Mouse (Mus musculus): ENCODE results near the gene Zdhhc19. TPM values are rescaled to one million over a fixed set of nuclear protein-coding genes. Genes with fewer than 3 reads are reported as not detected.
"Not testable (repeated sequence)": the region's sequence is repeated elsewhere in the genome, so short reads cannot be mapped to it uniquely, and the experiment has no call there.

The Zdhhc19 gene
- polyA plus RNA-seq, 1 experiment from 2014 or later = 0.26 TPM

- no peaks in the 10 kb centered on the region for H3K27me3 ChIP-seq (ENCODE audit: control insufficient read depth, insufficient read depth, low read depth, low read length)
- no peak overlapping the region for H3K4me2 ChIP-seq (ENCODE audit: low read length)
- H3K9me3 ChIP-seq (replicated peaks; ENCODE audit: control insufficient read depth, low read length, poor library complexity, severe bottlenecking) = no peaks in the 10 kb centered on the region
- no peaks in the 10 kb centered on the region for H3K4me1 ChIP-seq (ENCODE audit: control insufficient read depth, insufficient read depth, low read length)
- 80% methylated on average over 2 of the region's 2 CpGs for WGBS
- no peak overlapping the region for H3K4me3 ChIP-seq (ENCODE audit: low read depth, low read length)
- H3K9ac ChIP-seq (ENCODE audit: low read depth, low read length) = no peak overlapping the region
- no peak overlapping the region for H3K27ac ChIP-seq (ENCODE audit: low read length)
- ATAC-seq = no peak
- H3K36me3 ChIP-seq (ENCODE audit: control insufficient read depth, insufficient read depth, low read length) = no peaks in the 10 kb centered on the region
Measured at GRCm38 (mm10) chr16:32479415-32479814, 16.6 kb upstream of the Zdhhc19 start.

DNA sequence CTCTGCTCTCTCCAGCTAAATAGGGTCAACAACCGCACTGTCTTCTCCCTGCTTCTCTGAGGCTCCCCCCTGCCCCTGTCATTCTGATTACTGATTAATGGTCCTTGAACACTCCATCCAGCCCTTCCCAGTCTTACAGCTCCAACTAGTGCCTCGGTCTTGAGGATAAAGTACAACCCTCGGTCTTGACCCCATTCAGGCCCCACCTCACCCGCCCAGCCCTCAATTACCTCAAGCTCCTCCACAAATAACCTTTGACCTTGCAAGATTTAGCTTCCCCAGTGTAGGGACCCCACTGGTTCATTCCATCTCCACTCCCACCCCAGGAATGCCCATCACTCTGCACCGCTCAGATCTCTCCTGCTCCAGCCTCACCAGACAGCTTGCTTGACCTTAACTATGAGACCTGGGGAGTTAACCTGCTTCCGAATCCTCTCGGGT lies 11.6 kb upstream of the Zdhhc19 start:
- Histone ChIP-seq H3K4me3 (ENCODE audit: low read depth, low read length) (no peak overlapping the region), H3K27me3 (ENCODE audit: control insufficient read depth, insufficient read depth, low read depth, low read length) (no peaks in the 10 kb centered on the region), H3K9me3 (replicated peaks; ENCODE audit: control insufficient read depth, low read length, poor library complexity, severe bottlenecking) (no peaks in the 10 kb centered on the region), H3K4me1 (ENCODE audit: control insufficient read depth, insufficient read depth, low read length) (no peaks in the 10 kb centered on the region), H3K9ac (ENCODE audit: low read depth, low read length) (no peak overlapping the region), H3K27ac (ENCODE audit: low read length) (no peak overlapping the region), H3K36me3 (ENCODE audit: control insufficient read depth, insufficient read depth, low read length) (no peaks in the 10 kb centered on the region), H3K4me2 (ENCODE audit: low read length) (no peak overlapping the region)
- 50% methylated on average over 7 of the region's 7 CpGs for WGBS
- ATAC-seq = no peak

- H3K4me3 ChIP-seq (ENCODE audit: low read depth, low read length) = no peak overlapping the region
- ATAC-seq = no peak
- H3K9me3 ChIP-seq (replicated peaks; ENCODE audit: control insufficient read depth, low read length, poor library complexity, severe bottlenecking) = no peaks in the 10 kb centered on the region
- no peaks in the 10 kb centered on the region for H3K4me1 ChIP-seq (ENCODE audit: control insufficient read depth, insufficient read depth, low read length)
- WGBS = 84% methylated on average over 2 of the region's 2 CpGs
- H3K4me2 ChIP-seq (ENCODE audit: low read length) = no peak overlapping the region
- no peaks in the 10 kb centered on the region for H3K27me3 ChIP-seq (ENCODE audit: control insufficient read depth, insufficient read depth, low read depth, low read length)
- no peaks in the 10 kb centered on the region for H3K36me3 ChIP-seq (ENCODE audit: control insufficient read depth, insufficient read depth, low read length)
- H3K9ac ChIP-seq (ENCODE audit: low read depth, low read length) = no peak overlapping the region
- no peak overlapping the region for H3K27ac ChIP-seq (ENCODE audit: low read length)
Measured at GRCm38 (mm10) chr16:32485209-32485608, 10.9 kb upstream of the Zdhhc19 start.

DNA sequence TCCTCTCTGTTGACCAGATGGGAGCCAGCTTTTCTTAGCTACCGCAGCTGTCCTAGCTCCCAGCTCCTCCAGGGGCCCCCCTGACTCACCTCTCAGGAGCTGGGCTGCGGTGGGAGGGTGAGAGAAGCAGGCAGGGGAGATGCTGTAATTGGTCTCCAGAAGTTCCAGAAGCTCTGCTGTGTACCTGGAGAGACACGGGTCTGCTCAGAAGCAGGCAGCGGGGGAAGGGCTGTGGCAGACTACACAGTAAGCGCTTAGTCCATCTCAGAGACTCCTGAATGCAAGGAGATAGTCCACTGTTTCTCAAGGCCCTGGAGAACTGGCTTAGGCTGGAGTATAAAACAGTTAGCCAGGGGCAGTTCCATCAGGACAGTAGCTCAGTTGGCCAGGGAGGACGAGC lies 10.0 kb upstream of the Zdhhc19 start:
- 77% methylated on average over 6 of the region's 6 CpGs for WGBS
- H3K27me3 ChIP-seq (ENCODE audit: control insufficient read depth, insufficient read depth, low read depth, low read length) = no peaks in the 10 kb centered on the region
- ATAC-seq = no peak
- no peak overlapping the region for H3K27ac ChIP-seq (ENCODE audit: low read length)
- no peaks in the 10 kb centered on the region for H3K4me1 ChIP-seq (ENCODE audit: control insufficient read depth, insufficient read depth, low read length)
- H3K36me3 ChIP-seq (ENCODE audit: control insufficient read depth, insufficient read depth, low read length) = no peaks in the 10 kb centered on the region
- H3K9ac ChIP-seq (ENCODE audit: low read depth, low read length) = no peak overlapping the region
- H3K9me3 ChIP-seq (replicated peaks; ENCODE audit: control insufficient read depth, low read length, poor library complexity, severe bottlenecking) = no peaks in the 10 kb centered on the region
- no peak overlapping the region for H3K4me3 ChIP-seq (ENCODE audit: low read depth, low read length)
- H3K4me2 ChIP-seq (ENCODE audit: low read length) = no peak overlapping the region

DNA sequence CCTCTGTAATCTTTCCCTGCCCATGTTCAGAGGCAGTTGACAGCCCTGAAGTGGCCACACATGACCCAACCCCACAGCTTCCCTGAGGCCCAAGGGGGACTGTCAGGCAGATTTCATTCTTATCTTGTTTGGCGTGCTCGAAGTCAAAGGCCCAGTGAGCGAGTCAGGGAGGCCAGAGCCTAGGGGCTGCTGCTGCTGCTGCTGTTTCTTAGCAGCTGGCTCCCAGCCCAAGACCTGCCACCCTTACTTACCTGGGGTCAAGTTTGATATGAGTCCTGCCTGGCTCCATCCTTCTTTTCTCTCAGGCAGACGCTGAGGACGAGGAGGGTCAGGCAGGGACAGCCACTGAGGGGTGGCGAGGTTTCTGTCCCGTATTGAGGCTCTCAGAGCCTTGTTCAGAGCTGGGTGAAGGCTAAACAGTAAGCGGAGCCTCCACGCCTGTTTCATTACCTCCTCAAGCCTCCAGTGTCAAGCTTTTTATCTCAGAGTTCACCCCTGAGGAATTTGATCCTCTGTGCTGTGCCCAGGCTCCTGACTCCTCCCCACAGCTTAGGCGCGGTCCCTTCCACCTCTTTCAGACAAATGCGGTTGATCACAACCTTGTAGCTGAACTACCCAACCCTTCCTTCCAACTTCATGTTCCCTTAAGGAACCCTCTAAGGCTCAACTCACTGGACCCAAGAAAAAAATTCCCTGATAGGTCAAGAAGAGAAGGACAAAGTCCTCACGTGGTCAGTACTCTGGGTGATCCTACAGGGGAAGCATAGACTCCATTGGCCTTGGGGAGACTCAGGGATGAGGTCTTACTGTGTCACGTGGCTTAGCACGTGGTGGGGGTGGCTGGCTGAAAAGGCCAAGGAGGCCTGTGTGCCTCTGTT lies 8.6 kb upstream of the Zdhhc19 start, which contains the start of gene Slc51a:
Slc51a (minus strand) TSS at position 646 of the 878 bp plus-strand sequence.
- no peaks in the 10 kb centered on the region for H3K4me1 ChIP-seq (ENCODE audit: control insufficient read depth, insufficient read depth, low read length)
- H3K36me3 ChIP-seq (ENCODE audit: control insufficient read depth, insufficient read depth, low read length) = no peaks in the 10 kb centered on the region
- H3K27me3 ChIP-seq (ENCODE audit: control insufficient read depth, insufficient read depth, low read depth, low read length) = no peaks in the 10 kb centered on the region
- no peak within 1 kb of the TSS for H3K4me2 ChIP-seq (ENCODE audit: low read length)
- 68% methylated on average over 15 of the region's 15 CpGs for WGBS
- no peak for ATAC-seq
- no peak within 1 kb of the TSS for H3K4me3 ChIP-seq (ENCODE audit: low read depth, low read length)
- no peak within 1 kb of the TSS for H3K27ac ChIP-seq (ENCODE audit: low read length)
- no peak within 1 kb of the TSS for H3K9ac ChIP-seq (ENCODE audit: low read depth, low read length)
- H3K9me3 ChIP-seq (replicated peaks; ENCODE audit: control insufficient read depth, low read length, poor library complexity, severe bottlenecking) = no peaks in the 10 kb centered on the region

- Histone ChIP-seq H3K4me3 (ENCODE audit: low read depth, low read length) (no peak overlapping the region), H3K9me3 (replicated peaks; ENCODE audit: control insufficient read depth, low read length, poor library complexity, severe bottlenecking) (no peaks in the 10 kb centered on the region), H3K4me2 (ENCODE audit: low read length) (no peak overlapping the region), H3K27ac (ENCODE audit: low read length) (no peak overlapping the region), H3K4me1 (ENCODE audit: control insufficient read depth, insufficient read depth, low read length) (no peaks in the 10 kb centered on the region), H3K27me3 (ENCODE audit: control insufficient read depth, insufficient read depth, low read depth, low read length) (no peaks in the 10 kb centered on the region), H3K36me3 (ENCODE audit: control insufficient read depth, insufficient read depth, low read length) (no peaks in the 10 kb centered on the region), H3K9ac (ENCODE audit: low read depth, low read length) (no peak overlapping the region)
- ATAC-seq = no peak
- WGBS = 100% methylated on average over 3 of the region's 3 CpGs
Measured at GRCm38 (mm10) chr16:32488939-32489338, 7.1 kb upstream of the Zdhhc19 start.

- 77% methylated on average over 6 of the region's 6 CpGs for WGBS
- not testable (repeated sequence) for ATAC-seq
Measured at GRCm38 (mm10) chr16:32494371-32494770, 1.7 kb upstream of the Zdhhc19 start.

GRCm38 (mm10) chr16:32498996-32499395 lies 2.9 kb downstream of the Zdhhc19 start:
- H3K4me2 ChIP-seq (ENCODE audit: low read length) = peak overlapping the region; percentile 58
- no peaks in the 10 kb centered on the region for H3K27me3 ChIP-seq (ENCODE audit: control insufficient read depth, insufficient read depth, low read depth, low read length)
- no peaks in the 10 kb centered on the region for H3K9me3 ChIP-seq (replicated peaks; ENCODE audit: control insufficient read depth, low read length, poor library complexity, severe bottlenecking)
- ATAC-seq = no peak
- no peak overlapping the region for H3K4me3 ChIP-seq (ENCODE audit: low read depth, low read length)
- 70% methylated on average over 13 of the region's 13 CpGs for WGBS
- H3K4me1 ChIP-seq (ENCODE audit: control insufficient read depth, insufficient read depth, low read length) = peaks cover 4% of the 10 kb centered on the region
- H3K36me3 ChIP-seq (ENCODE audit: control insufficient read depth, insufficient read depth, low read length) = no peaks in the 10 kb centered on the region
- H3K27ac ChIP-seq (ENCODE audit: low read length) = no peak overlapping the region
- H3K9ac ChIP-seq (ENCODE audit: low read depth, low read length) = no peak overlapping the region

More at GRCm38 (mm10) chr16:32494371-32494770, 1.7 kb upstream of the Zdhhc19 start:
- not testable (repeated sequence) for H3K27me3 ChIP-seq (ENCODE audit: control insufficient read depth, insufficient read depth, low read depth, low read length); H3K27ac ChIP-seq (ENCODE audit: low read length); H3K9me3 ChIP-seq (replicated peaks; ENCODE audit: control insufficient read depth, low read length, poor library complexity, severe bottlenecking); H3K36me3 ChIP-seq (ENCODE audit: control insufficient read depth, insufficient read depth, low read length); H3K4me3 ChIP-seq (ENCODE audit: low read depth, low read length); H3K4me1 ChIP-seq (ENCODE audit: control insufficient read depth, insufficient read depth, low read length); H3K9ac ChIP-seq (ENCODE audit: low read depth, low read length); H3K4me2 ChIP-seq (ENCODE audit: low read length)

DNA sequence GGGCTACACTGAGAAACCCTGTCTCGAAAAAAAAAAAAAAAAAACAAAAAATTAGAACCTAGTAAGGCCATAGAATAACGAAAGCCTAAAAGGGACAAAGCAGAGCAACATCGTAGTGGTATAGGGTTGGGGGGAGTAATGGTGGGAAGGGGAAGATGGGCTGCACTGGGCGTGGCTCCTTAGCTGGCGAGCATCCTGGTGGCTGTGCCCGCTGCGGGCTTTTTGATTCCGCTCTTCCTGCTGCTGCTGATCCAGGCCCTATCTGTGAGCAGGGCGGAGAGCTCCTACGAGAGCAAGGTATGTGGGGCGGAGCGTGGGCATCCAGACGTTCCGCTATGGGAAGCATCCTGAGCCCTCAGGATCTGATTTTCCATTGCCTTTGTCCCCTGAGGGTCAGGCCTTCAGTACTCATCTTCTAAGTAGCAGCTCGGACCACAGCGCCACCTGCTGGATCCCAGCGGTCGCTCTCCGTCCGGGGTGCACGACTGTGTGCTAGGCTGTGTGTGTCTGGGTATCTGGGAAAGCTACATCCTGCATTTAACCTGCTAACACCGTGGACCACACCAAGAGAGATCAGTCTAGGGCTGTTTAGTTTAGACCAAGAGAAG lies 3.5 kb downstream of the Zdhhc19 start:
- H3K36me3 ChIP-seq (ENCODE audit: control insufficient read depth, insufficient read depth, low read length) = no peaks in the 10 kb centered on the region
- H3K4me3 ChIP-seq (ENCODE audit: low read depth, low read length) = peak overlapping the region; percentile 34
- peak overlapping the region; percentile 60 for H3K9ac ChIP-seq (ENCODE audit: low read depth, low read length)
- peak; percentile 93 for ATAC-seq
- no peaks in the 10 kb centered on the region for H3K9me3 ChIP-seq (replicated peaks; ENCODE audit: control insufficient read depth, low read length, poor library complexity, severe bottlenecking)
- H3K4me1 ChIP-seq (ENCODE audit: control insufficient read depth, insufficient read depth, low read length) = peaks cover 4% of the 10 kb centered on the region
- WGBS = 12% methylated on average over 22 of the region's 22 CpGs
- H3K4me2 ChIP-seq (ENCODE audit: low read length) = peak overlapping the region; percentile 58
- H3K27me3 ChIP-seq (ENCODE audit: control insufficient read depth, insufficient read depth, low read depth, low read length) = no peaks in the 10 kb centered on the region
- H3K27ac ChIP-seq (ENCODE audit: low read length) = peak overlapping the region; percentile 60
